Mouse (Mus musculus) hindbrain, embryonic 16.5 days (tissue): ENCODE results near the gene Pdcd2. TPM values are rescaled to one million over a fixed set of nuclear protein-coding genes. Genes with fewer than 3 reads are reported as not detected.

ENCODE experiments used
- polyA plus RNA-seq: library from polyadenylated mRNA; unstranded; fragments of >200 nt; fragmentation: Nextera tagmentation; extraction: Ambion mirVana; gene quantifications from 2 replicates; pipeline ENCODE4 v1.2.1, GENCODE M21; 2015

Pdcd2 gene
- polyA plus RNA-seq, 1 experiment from 2014 or later: 55.0 TPM

Other genes with a start within 250 kb of the Pdcd2 start
- gene Dll1, start 150.4 kb downstream of the Pdcd2 start, polyA plus RNA-seq: 16.3 and 17.7 TPM in 2 replicates
- gene Fam120b, start 131.1 kb downstream of the Pdcd2 start, polyA plus RNA-seq: 45.8 and 48.0 TPM in 2 replicates
- gene Psmb1, start 27.6 kb downstream of the Pdcd2 start, polyA plus RNA-seq: 227 and 248 TPM in 2 replicates
- gene Tbp, start 27.4 kb downstream of the Pdcd2 start, polyA plus RNA-seq: 51.1 and 52.6 TPM in 2 replicates
- 1.4 and 1.7 TPM in 2 replicates for gene Prdm9, start 37.1 kb upstream of the Pdcd2 start, polyA plus RNA-seq
- 12.2 and 13.1 TPM in 2 replicates for gene Chd1, start 177.7 kb upstream of the Pdcd2 start, polyA plus RNA-seq